Comparison of ENCODE assay signal across 8 mouse cellular contexts in genomic region chr9:62345633-62346387, GRCm38 (mm10). TPM values are rescaled to one million over a fixed set of nuclear protein-coding genes. Genes with fewer than 3 reads are reported as not detected.
DNase-seq lines count a peak whose midpoint lies in the region; ATAC-seq and TF ChIP-seq lines count a peak whose summit lies in the region.

No protein-coding gene starts in this region.

- H3K9me3 ChIP-seq in embryonic facial prominence, embryonic 12.5 days = no peaks in the 10 kb centered on the region
- H3K9me3 ChIP-seq in intestine, embryonic 14.5 days (ENCODE audit: control insufficient read depth, low read length) = no peaks in the 10 kb centered on the region
- no peaks in the 10 kb centered on the region for H3K9me3 ChIP-seq in midbrain, postnatal 0 days (ENCODE audit: low read length)

- peaks cover 55% of the 10 kb centered on the region for H3K4me1 ChIP-seq in embryonic facial prominence, embryonic 12.5 days
- peaks cover 40% of the 10 kb centered on the region for H3K4me1 ChIP-seq in intestine, embryonic 14.5 days (replicated peaks; ENCODE audit: control insufficient read depth, insufficient read depth, low read length)
- peaks cover 10% of the 10 kb centered on the region for H3K4me1 ChIP-seq in midbrain, postnatal 0 days (ENCODE audit: insufficient read depth, low read length)

- ATAC-seq in embryonic facial prominence, embryonic 12.5 days (ENCODE audit: insufficient number of reproducible peaks, insufficient read depth, low FRiP score, low TSS enrichment) = no peak
- no peak for ATAC-seq in intestine, embryonic 14.5 days (replicated peaks; ENCODE audit: low FRiP score, low TSS enrichment, low read depth)
- no peak for ATAC-seq in midbrain, postnatal 0 days (ENCODE audit: low FRiP score)

- DNase-seq in kidney, adult 11 months = peak; percentile 8
- DNase-seq in kidney, postnatal 10 days = no peak
- no peak for DNase-seq in intestine, embryonic 14.5 days (ENCODE audit: low spot score)
- no peak for DNase-seq in midbrain, postnatal 0 days (ENCODE audit: low spot score)
- DNase-seq in spleen, adult 18-20 months = no peak
- no peak for DNase-seq in B cell, adult 2 months
- DNase-seq in frontal cortex, postnatal 36 days (ENCODE audit: low spot score in 2 of 2) = no peak

- H3K4me2 ChIP-seq in embryonic facial prominence, embryonic 12.5 days (replicated peaks) = peak overlapping the region; percentile 68
- peak overlapping the region; percentile 93 for H3K4me2 ChIP-seq in intestine, embryonic 14.5 days (ENCODE audit: low read length)
- peak overlapping the region; percentile 92 for H3K4me2 ChIP-seq in midbrain, postnatal 0 days (ENCODE audit: low read depth, low read length, poor library complexity, severe bottlenecking)

- TF ChIP-seq CTCF in midbrain, postnatal 0 days (IDR thresholded peaks at IDR 0.05) = no peak

- no peak overlapping the region for H3K27ac ChIP-seq in embryonic facial prominence, embryonic 12.5 days
- H3K27ac ChIP-seq in intestine, embryonic 14.5 days (ENCODE audit: low read depth) = peak overlapping the region; percentile 99; the same call in 1 of the 2 replicates
- H3K27ac ChIP-seq in midbrain, postnatal 0 days (ENCODE audit: low read depth, low read length) = peak overlapping the region; percentile 100; the same call in 1 of the 2 replicates

- no peak overlapping the region for H3K9ac ChIP-seq in embryonic facial prominence, embryonic 12.5 days
- H3K9ac ChIP-seq in intestine, embryonic 14.5 days (ENCODE audit: low read length) = no peak overlapping the region; the same call in 1 of the 2 replicates
- H3K9ac ChIP-seq in midbrain, postnatal 0 days (replicated peaks; ENCODE audit: low read length, poor library complexity, severe bottlenecking) = peak overlapping the region; percentile 98

- peak overlapping the region; percentile 91 for H3K4me3 ChIP-seq in embryonic facial prominence, embryonic 12.5 days
- peak overlapping the region; percentile 98 for H3K4me3 ChIP-seq in intestine, embryonic 14.5 days (ENCODE audit: low read depth, low read length)
- peak overlapping the region; percentile 87 for H3K4me3 ChIP-seq in midbrain, postnatal 0 days (ENCODE audit: low read depth, low read length)

- no peaks in the 10 kb centered on the region for H3K36me3 ChIP-seq in embryonic facial prominence, embryonic 12.5 days
- no peaks in the 10 kb centered on the region for H3K36me3 ChIP-seq in intestine, embryonic 14.5 days (ENCODE audit: control insufficient read depth, insufficient read depth, low read length)
- no peaks in the 10 kb centered on the region for H3K36me3 ChIP-seq in midbrain, postnatal 0 days (ENCODE audit: insufficient read depth, low read length)

- 60% methylated on average over 9 of the region's 9 CpGs for WGBS in embryonic facial prominence, embryonic 12.5 days
- 52% methylated on average over 9 of the region's 9 CpGs for WGBS in intestine, embryonic 14.5 days
- WGBS in midbrain, postnatal 0 days = 40% methylated on average over 9 of the region's 9 CpGs

- no peaks in the 10 kb centered on the region for H3K27me3 ChIP-seq in embryonic facial prominence, embryonic 12.5 days
- no peaks in the 10 kb centered on the region for H3K27me3 ChIP-seq in intestine, embryonic 14.5 days (replicated peaks; ENCODE audit: control insufficient read depth, insufficient read depth, low read length)
- H3K27me3 ChIP-seq in midbrain, postnatal 0 days (ENCODE audit: insufficient read depth, low read length) = no peaks in the 10 kb centered on the region

RNA-seq across cellular contexts. Expression of gene Anp32a, which starts 4.7 kb away (rescaled TPM):
- 208 and 235 TPM in 2 replicates for polyA plus RNA-seq in embryonic facial prominence, embryonic 12.5 days (2016; fragmentation: Nextera tagmentation; extraction: Ambion mirVana)
- 99.8 and 103 TPM in 2 replicates for polyA plus RNA-seq in intestine, embryonic 14.5 days (2014; fragmentation: Nextera tagmentation; extraction: Ambion mirVana)
- 88.8 and 114 TPM in 2 replicates for total RNA-seq in midbrain, postnatal 0 days (2014; rRNA removed)
- 60.5 and 76.2 TPM in 2 replicates for polyA plus RNA-seq in midbrain, postnatal 0 days (2015; fragmentation: Nextera tagmentation; extraction: Ambion mirVana)
